Mouse (Mus musculus): ENCODE measurements around the gene Sumf1. TPM values are rescaled to one million over a fixed set of nuclear protein-coding genes. Genes with fewer than 3 reads are reported as not detected.

The Sumf1 gene
- polyA plus RNA-seq, 1 experiment from 2014 or later: 12.3 TPM

DNA sequence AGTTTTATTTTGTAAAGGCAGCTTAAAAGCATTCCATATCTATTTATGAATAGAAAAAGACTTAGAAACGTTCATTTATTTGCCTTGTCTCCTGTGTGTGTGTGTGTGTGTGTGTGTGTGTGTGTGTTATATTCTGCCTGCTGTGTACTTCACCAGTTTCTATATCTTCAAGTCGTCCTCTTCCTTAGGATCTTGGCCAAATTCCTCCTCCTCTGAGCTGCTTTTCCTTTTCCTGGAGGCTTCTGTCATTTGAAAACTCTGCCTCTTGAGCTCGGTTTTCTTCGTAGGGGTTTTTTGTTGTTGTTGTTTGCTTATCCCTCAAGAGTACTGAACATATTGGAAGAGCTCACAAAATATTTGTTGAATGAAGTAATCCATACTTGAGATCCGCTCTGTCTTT lies 37.1 kb upstream of the Sumf1 start:
- no peak for ATAC-seq (replicated peaks)
- WGBS: 69% methylated on average over 5 of the region's 5 CpGs
- H3K27ac ChIP-seq (replicated peaks): no peak overlapping the region
- no peaks in the 10 kb centered on the region for H3K36me3 ChIP-seq
- H3K4me1 ChIP-seq: no peaks in the 10 kb centered on the region
- no peak overlapping the region for H3K4me3 ChIP-seq
- H3K9me3 ChIP-seq: no peaks in the 10 kb centered on the region
- H3K27me3 ChIP-seq: no peaks in the 10 kb centered on the region
- no peak overlapping the region for H3K9ac ChIP-seq (replicated peaks)
- no peak overlapping the region for H3K4me2 ChIP-seq (replicated peaks)

DNA sequence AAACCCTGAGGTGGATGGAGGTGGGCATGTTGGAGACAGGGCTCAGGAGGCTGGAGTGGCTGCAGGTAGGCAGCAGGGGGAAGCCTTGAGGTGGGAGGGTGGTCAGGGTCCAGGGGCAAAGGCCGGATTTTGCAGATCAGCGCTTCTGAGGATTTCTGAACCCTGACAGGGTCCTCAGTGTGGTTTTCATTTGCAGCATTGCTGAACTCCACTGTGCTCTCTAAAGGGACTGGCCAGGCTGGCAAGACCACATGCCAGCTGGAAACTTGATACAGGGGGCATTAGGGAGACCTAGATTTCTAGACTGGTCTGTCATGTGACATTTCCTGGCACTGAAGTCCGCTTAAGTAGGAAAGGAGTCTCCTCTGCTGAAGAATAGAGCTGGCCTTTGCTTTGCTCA lies 32.6 kb upstream of the Sumf1 start:
- Histone ChIP-seq H3K4me1 (peaks cover 20% of the 10 kb centered on the region; the same call in 1 of the 2 replicates), H3K27ac (replicated peaks) (no peak overlapping the region), H3K9ac (replicated peaks) (no peak overlapping the region), H3K9me3 (no peaks in the 10 kb centered on the region), H3K27me3 (no peaks in the 10 kb centered on the region), H3K4me2 (replicated peaks) (no peak overlapping the region), H3K4me3 (no peak overlapping the region), H3K36me3 (no peaks in the 10 kb centered on the region)
- no peak for ATAC-seq (replicated peaks)
- WGBS: 88% methylated on average over 3 of the region's 3 CpGs

DNA sequence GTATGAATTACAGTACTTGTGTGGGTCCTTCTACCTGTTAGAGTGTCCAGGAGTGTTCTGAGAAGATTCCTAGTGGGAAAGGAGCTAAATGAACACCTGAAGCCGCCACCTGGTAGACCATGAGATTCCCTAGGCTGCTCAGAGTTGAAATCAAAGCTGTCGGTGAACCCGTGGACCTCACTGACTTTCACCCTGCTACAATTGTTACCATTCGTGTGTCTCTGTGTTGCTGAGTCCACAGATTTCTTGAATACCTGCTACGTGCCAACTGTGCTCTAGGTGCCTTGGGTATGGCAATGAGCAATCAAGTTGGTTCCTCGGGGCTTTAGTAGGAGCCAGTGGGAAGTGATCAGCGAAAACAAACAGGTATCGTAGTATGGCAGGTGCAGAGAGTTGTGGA lies 31.4 kb upstream of the Sumf1 start:
- ATAC-seq (replicated peaks): no peak
- 88% methylated on average over 8 of the region's 8 CpGs for WGBS
- H3K9ac ChIP-seq (replicated peaks): no peak overlapping the region

DNA sequence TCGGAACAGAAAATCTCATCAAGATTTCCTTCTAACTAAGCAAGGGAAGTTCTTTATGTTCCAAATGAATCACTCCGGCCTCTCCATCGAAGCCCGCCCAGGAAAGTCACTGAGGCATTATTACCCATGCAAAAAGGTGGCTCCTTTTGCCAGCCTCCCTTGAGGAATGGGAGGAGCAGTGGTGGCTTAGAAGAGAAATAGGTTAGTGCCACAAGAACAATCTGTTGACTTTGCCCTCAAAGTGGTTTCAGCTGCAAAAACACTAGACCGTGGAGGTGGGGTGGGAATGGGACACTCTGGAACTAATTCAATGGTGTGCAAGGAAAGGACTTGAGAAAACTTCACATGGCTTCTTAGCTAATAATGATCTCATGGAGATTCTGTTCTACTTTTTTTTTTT lies 30.7 kb upstream of the Sumf1 start:
- Histone ChIP-seq H3K9me3 (no peaks in the 10 kb centered on the region), H3K9ac (replicated peaks) (no peak overlapping the region), H3K4me3 (no peak overlapping the region), H3K36me3 (no peaks in the 10 kb centered on the region), H3K4me2 (replicated peaks) (0 out of 2 replicates have a peak overlapping the region, but pooled peaks have one; percentile 96), H3K27ac (replicated peaks) (no peak overlapping the region), H3K4me1 (peaks cover 32% of the 10 kb centered on the region), H3K27me3 (no peaks in the 10 kb centered on the region)
- WGBS: 80% methylated on average over 5 of the region's 5 CpGs
- no peak for ATAC-seq (replicated peaks)

More for the DNA sequence above, 31.4 kb upstream of the Sumf1 start:
- Histone ChIP-seq H3K27me3 (no peaks in the 10 kb centered on the region), H3K4me3 (no peak overlapping the region), H3K27ac (replicated peaks) (no peak overlapping the region), H3K36me3 (no peaks in the 10 kb centered on the region), H3K4me2 (replicated peaks) (no peak overlapping the region), H3K9me3 (no peaks in the 10 kb centered on the region), H3K4me1 (peaks cover 24% of the 10 kb centered on the region)

DNA sequence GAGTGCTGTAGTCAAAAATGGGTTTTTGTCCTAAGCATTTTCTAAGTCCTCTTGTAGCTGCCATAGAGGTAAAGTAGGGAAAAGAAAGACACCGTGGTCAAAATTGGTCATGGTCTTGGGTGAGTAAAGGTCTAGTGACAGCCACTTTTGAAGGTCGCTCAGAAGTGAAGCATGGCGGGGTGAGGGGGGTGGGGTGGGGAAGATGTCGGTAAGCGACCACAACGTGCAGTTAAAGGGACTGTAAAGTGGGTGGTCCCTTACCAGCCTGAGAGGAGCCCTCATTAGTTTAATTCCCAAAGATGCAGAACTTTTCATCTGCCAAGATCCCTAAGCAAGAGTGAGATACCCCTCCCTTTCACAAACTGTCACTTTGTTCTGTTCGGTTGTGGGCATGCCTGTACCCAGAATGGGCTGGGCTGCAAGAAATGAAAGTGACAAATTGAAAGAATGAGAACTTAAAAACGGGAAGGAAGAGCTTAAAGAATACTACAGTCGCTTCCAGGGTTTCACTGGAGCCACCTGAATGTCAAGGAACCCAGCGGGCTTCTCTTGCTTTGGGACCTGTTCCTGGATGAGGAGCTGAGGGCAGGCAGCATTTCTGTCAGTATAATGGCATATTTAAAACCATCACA lies 29.0 kb upstream of the Sumf1 start:
- no peaks in the 10 kb centered on the region for H3K9me3 ChIP-seq
- H3K27ac ChIP-seq (replicated peaks): no peak overlapping the region
- no peak for ATAC-seq (replicated peaks)
- H3K4me2 ChIP-seq (replicated peaks): peak overlapping the region; percentile 96
- peak overlapping the region; percentile 86 for H3K4me3 ChIP-seq
- no peaks in the 10 kb centered on the region for H3K36me3 ChIP-seq
- H3K9ac ChIP-seq (replicated peaks): peak overlapping the region; percentile 74; the same call in 1 of the 2 replicates
- WGBS: 8% methylated on average over 10 of the region's 10 CpGs
- no peaks in the 10 kb centered on the region for H3K27me3 ChIP-seq
- peaks cover 34% of the 10 kb centered on the region for H3K4me1 ChIP-seq

DNA sequence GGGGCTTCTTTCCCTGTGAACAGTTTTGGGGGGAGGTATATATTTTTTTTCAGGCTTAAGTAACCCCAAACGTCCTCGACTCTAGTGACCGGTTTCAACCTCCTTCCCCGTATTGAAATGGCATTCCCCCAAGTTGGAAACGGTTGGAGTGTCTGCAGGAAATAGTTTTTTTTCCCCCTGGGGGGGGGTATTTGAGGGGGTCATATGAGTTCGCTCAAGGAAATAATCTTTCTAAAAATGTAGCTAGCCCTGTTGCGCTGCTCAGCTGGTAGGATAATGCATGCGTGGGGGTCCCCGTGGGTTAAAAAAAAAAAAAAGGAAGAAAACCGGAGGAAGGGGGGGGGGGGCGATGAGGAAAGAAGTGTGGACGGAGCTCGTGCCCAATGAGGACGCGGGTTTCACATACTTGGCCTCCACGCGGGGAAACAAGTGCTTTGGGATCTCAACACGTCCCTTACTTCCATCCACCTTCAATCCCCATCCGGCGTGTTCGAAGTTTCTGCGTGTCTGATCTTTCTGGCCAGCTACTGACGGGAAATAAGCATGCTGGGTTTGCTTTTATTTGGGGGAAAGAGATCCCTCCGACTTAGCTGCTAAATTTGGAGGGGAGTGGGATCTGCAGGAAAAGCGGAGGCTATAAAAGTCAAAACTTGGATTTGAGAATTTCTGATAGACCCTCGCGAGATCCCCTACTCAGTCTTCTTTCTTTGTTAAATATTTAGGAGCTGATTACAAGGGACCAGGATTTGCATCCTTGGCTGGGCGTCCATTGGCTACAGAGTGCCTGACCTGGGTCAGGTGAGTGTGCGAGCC lies 28.3 kb upstream of the Sumf1 start:
- Histone ChIP-seq H3K4me3 (peak overlapping the region; percentile 86), H3K9me3 (no peaks in the 10 kb centered on the region), H3K27me3 (no peaks in the 10 kb centered on the region), H3K36me3 (no peaks in the 10 kb centered on the region), H3K9ac (replicated peaks) (peak overlapping the region; percentile 74), H3K4me2 (replicated peaks) (peak overlapping the region; percentile 96), H3K4me1 (peaks cover 34% of the 10 kb centered on the region), H3K27ac (replicated peaks) (0 out of 2 replicates have a peak overlapping the region, but pooled peaks have one; percentile 50)
- WGBS: under 1% methylated on average over 29 of the region's 29 CpGs
- no peak for ATAC-seq (replicated peaks)

DNA sequence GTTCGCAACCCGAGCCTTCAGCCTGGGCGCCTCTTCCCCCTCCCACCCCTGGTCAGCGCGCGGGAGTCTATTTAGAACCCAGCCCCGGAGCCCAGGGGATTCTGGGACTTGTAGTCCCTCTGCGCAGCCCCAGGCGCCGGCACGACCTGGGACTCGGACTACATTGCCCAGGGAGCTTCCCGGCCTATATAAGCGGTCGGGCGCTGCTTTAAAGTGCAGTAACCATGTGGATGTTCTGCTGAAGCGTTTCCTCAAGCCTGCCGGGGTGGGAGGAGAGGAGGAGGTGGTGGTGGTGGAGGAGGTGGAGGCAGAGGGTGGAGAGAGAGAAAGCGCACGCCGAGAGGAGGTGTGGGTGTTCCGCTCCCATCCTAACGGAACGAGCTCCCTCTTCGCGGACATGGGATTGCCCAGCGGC lies 27.5 kb upstream of the Sumf1 start, which contains the start of gene Itpr1:
Gene Itpr1, plus strand, starts transcription at position 216 of the 415 bp plus-strand sequence.
- Histone ChIP-seq H3K27me3 (no peaks in the 10 kb centered on the region), H3K36me3 (no peaks in the 10 kb centered on the region), H3K4me3 (peak within 1 kb of the TSS; percentile 86), H3K9ac (replicated peaks) (peak within 1 kb of the TSS; percentile 74), H3K9me3 (no peaks in the 10 kb centered on the region), H3K4me1 (peaks cover 34% of the 10 kb centered on the region), H3K4me2 (replicated peaks) (peak within 1 kb of the TSS; percentile 96), H3K27ac (replicated peaks) (peak within 1 kb of the TSS; percentile 50; the same call in 1 of the 2 replicates)
- peak; percentile 100 for ATAC-seq (replicated peaks)
- 0% methylated on average over 27 of the region's 27 CpGs for WGBS

DNA sequence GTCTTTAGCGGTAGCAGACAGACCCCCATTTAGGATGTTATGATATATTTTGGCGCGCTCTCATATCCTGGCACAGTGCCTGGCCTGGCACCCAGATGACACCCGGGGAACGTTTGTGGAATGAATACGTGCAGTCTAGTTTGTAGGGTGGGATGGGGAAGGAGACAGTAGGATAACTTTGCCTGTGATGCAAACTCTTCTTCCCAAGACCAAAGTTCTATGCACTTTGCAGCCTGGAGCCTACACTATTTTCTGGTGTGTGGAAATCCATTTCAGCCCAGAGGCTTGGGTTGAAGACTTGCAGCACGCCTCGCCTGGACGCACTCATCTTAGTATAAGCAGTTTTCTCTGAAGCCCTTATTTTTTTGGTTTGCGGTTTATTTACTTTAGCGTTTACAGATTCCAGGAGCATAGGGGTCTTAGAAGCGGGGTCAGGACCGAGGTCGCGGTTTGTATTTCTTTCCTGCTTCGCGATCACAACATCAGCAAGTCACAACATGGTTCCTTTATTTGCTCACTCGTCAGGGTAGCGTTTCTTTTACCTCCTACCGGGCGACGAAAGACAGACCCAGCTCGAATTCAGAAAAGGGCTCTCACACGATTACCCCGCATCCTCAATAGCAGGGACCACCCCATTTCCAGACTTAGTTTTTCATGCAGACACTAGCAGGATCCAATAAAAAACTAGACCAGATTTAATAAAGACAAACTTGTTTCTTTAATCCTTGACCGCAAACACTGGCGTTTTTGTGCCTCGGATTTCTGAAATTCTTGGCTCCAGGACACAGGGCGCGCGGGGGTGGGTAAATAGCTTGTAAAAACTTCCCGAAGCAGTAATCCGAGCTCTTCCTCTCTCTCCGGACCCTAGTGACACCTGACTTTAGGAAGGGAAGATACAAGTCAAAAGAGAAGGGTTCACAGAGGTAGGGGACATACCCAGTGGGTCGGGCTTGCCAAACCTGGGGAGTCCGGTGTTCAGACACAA lies 26.8 kb upstream of the Sumf1 start:
- H3K36me3 ChIP-seq: no peaks in the 10 kb centered on the region
- H3K9ac ChIP-seq (replicated peaks): peak overlapping the region; percentile 74
- peaks cover 34% of the 10 kb centered on the region for H3K4me1 ChIP-seq
- 0 out of 2 replicates have a peak overlapping the region, but pooled peaks have one; percentile 50 for H3K27ac ChIP-seq (replicated peaks)
- WGBS: 4% methylated on average over 36 of the region's 36 CpGs
- H3K27me3 ChIP-seq: no peaks in the 10 kb centered on the region
- peak overlapping the region; percentile 96 for H3K4me2 ChIP-seq (replicated peaks)
- H3K9me3 ChIP-seq: no peaks in the 10 kb centered on the region
- peak overlapping the region; percentile 86 for H3K4me3 ChIP-seq
- ATAC-seq (replicated peaks): peak; percentile 30

DNA sequence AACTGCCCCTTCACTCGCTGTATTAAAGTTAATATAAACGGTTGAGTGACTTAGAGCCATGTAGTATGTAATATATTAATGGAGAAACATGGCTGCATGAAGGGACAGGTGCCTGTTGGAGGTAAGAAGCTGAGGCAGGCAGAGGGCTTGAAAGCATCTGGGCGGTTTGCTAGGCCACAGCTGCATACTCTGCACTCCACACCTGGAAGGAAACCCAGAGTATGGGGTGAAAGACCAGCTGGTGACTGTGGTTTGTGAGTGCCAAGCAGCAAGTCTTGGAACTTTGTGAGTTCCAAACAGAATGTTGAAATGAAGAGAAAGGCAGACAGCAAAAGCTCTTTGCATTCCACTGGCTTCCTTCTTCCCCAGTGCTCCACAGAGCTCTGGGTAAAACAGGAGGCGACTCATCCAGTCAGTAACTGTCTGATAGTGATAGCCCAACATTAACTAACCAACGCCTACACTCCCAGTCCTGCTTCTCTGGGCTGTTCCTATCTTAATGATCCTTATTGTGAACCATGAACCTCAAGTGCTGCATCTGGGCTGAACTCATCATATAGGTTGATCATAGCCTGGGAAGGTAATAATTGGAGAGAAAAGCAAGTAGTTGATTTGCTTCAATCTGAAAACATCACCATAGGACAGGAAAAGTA lies 21.7 kb upstream of the Sumf1 start:
- no peaks in the 10 kb centered on the region for H3K36me3 ChIP-seq
- ATAC-seq (replicated peaks): no peak
- WGBS: 75% methylated on average over 5 of the region's 5 CpGs

DNA sequence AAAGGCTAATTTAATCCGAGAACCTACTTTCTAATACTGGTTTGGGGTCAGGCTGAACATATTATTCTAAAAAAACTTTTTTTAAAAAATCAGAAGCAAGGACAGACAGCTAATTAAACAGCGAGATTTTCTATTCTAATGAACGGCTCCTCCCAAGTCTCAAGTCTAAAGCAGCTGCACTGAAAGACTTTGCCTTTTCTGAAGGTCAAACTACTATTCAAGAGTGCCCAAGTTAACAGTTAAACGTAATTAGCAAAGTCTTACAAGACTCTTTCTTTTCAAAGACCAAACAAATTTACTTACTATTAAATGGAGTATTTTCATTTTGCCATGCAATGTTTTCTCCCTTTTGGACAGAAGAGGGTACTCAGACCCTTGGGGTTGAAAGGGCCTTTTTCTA lies 20.8 kb upstream of the Sumf1 start:
- no peak overlapping the region for H3K9ac ChIP-seq (replicated peaks)
- H3K27me3 ChIP-seq: no peaks in the 10 kb centered on the region
- 56% methylated on average over 4 of the region's 4 CpGs for WGBS
- H3K36me3 ChIP-seq: no peaks in the 10 kb centered on the region
- no peak for ATAC-seq (replicated peaks)
- H3K4me3 ChIP-seq: no peak overlapping the region
- H3K27ac ChIP-seq (replicated peaks): no peak overlapping the region
- H3K9me3 ChIP-seq: no peaks in the 10 kb centered on the region
- peaks cover 3% of the 10 kb centered on the region for H3K4me1 ChIP-seq
- H3K4me2 ChIP-seq (replicated peaks): no peak overlapping the region

More for the DNA sequence above, 21.7 kb upstream of the Sumf1 start:
- Histone ChIP-seq H3K4me1 (peaks cover 12% of the 10 kb centered on the region), H3K27me3 (no peaks in the 10 kb centered on the region), H3K9me3 (no peaks in the 10 kb centered on the region), H3K4me3 (no peak overlapping the region), H3K4me2 (replicated peaks) (no peak overlapping the region), H3K9ac (replicated peaks) (no peak overlapping the region), H3K27ac (replicated peaks) (no peak overlapping the region)

DNA sequence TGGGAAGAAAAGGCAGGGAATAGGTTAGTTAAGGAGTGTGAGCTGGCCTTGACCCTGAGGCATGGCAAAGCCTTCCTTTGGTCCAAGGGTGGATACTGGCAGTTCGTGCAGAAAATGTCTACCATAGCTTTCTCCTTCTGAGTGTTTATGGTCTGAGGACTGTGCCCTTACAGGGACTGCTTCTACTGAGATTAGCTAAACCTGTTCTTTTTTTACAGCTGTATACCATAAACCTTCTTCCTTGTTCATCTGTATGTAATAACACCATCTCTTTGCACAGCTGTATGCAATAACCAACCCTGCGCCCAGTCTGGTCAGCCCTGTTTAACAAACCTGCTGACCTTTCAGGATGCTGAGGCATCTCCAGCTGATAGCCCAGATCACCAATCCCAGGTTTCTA lies 18.9 kb upstream of the Sumf1 start:
- ATAC-seq (replicated peaks): no peak
- Histone ChIP-seq H3K4me3 (no peak overlapping the region), H3K36me3 (no peaks in the 10 kb centered on the region), H3K4me1 (no peaks in the 10 kb centered on the region), H3K27ac (replicated peaks) (no peak overlapping the region), H3K9me3 (no peaks in the 10 kb centered on the region), H3K27me3 (no peaks in the 10 kb centered on the region), H3K4me2 (replicated peaks) (no peak overlapping the region), H3K9ac (replicated peaks) (no peak overlapping the region)
- 95% methylated on average over 2 of the region's 2 CpGs for WGBS

Measured in forebrain, embryonic 15.5 days (tissue).